Mouse (Mus musculus) lung, adult 2 months (tissue): ENCODE results near the gene Vmn1r219.

Experiments used
- CTCF ChIP-seq: fragments of 200-500 bp; IDR thresholded peaks from 2 replicates; pipeline ENCODE4 v1.5.1; 2011; ENCODE audit warnings: mild to moderate bottlenecking, low read length, control low read depth; ENCODE audit not compliant: insufficient read depth
- POLR2A ChIP-seq: fragments of 200-500 bp; IDR thresholded peaks from 2 replicates; pipeline ENCODE4 v1.6.1; 2011; ENCODE audit warnings: low read depth, mild to moderate bottlenecking, control low read depth, low read length, borderline replicate concordance; ENCODE audit errors: extremely low read depth

GRCm38 (mm10) chr13:23187875-23188274 lies 28.8 kb downstream of the Vmn1r219 start, which contains the start of gene Vmn1r220:
- TF ChIP-seq CTCF: no peak
- TF ChIP-seq POLR2A: no peak
